Mouse (Mus musculus) fibroblast of lung, adult 2 months (primary cell): Measurements from ENCODE around the gene Atg7.

Experiments
- DNase-seq: peaks from one replicate; pipeline ENCODE4 v3.0.0-alpha.2; 2011; ENCODE audit warnings: low read depth

Atg7 gene

DNA sequence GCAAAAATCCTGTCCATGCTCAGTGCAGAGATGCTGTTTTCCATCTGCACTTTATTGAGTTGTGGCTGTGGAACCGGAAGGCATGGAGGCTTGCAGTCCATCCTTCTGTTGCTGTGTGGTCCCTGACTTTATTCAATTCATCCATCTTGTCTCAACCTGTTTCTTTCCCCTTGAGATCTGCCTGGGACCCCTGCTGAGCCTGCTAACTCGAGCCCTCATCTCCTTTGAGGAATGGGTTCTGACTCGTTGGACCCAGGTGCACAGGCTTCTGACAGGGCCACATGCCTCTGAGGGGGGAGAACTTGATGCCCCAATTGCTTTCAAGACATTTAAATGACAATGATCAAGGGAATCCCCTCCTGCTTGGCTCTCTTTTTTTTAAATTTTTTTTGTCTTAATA lies 143.6 kb downstream of the Atg7 start:
- DNase-seq = no peak

GRCm38 (mm10) chr6:114787606-114788005 lies 144.7 kb downstream of the Atg7 start:
- no peak for DNase-seq

DNA sequence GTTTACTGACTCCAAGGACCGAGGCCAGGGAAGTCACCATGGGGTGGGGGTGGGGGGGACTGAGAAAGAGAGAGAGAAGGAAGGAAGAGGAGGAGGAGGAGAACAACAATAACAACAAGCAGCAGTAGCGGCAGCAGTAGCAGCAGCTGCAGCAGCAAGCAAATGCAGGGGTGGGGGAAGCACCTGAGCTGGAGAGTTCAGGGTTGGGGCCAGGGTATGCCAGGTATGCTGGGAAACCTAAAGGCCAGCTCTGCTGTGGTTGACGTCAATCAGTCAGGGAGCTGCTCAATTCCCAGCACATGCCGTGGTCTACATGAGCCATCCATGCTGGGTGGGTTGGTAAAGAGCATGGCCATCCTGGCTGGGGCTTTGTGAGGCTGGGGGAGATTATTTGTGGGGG lies 145.8 kb downstream of the Atg7 start:
- no peak for DNase-seq

DNA sequence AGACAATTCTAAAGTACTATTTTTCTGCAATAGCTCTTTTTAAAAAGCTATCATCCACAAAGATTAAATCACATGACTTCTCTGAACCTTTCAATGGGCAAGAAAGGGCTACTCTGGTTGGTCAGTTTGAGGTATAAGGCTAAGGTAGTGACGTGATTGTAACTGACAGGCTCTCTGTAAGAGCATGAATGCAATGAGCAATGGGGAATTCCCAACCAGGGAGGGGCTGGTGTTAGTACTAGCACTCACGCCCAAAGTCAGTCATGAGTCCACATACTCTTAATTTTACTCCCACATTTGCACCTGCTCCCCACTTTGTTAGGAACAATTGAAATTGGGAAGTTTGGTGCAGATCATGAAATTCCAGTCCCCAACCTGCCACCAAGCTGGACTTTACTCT lies 147.2 kb downstream of the Atg7 start:
- DNase-seq = no peak

DNA sequence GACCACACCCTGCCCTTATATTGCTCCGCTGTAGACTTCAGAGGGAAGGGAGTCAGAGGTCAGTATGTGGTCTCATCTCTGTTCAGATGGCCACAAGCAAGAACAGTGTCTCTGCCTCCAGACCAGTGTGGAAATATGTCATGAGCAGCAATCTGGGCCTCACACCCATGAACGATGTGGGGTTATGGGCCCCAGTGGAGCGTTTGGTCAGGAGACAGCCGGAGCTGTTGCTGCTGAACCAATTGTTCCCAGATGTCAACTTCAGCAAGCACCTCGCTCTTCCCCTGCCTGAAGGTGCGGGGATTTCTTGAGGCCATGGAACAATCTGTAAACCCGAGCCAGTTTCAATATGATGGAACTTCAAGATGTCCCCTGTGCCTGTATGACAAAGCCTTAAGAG lies 148.0 kb downstream of the Atg7 start:
- no peak for DNase-seq

GRCm38 (mm10) chr6:114791846-114792245 lies 148.9 kb downstream of the Atg7 start:
- no peak for DNase-seq

DNA sequence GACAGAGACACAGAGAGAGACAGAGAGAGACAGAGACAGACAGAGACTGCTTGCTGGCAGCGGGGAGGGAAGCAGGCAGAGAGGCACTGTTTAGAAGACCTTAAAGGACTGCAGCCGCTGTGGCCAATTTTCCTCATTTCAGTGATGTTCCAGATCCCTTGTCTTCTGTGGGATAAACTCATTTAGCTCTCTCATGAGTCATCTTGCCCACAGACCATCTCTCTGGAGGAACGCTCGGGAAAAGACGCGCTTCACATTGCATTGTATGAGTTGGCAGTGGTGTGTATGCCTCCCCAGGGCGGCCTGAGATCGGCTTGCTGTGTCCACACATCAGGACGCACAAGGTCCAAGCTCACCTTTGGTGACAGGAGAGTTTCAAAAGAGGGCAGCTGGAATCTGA lies 151.8 kb downstream of the Atg7 start:
- DNase-seq = no peak

GRCm38 (mm10) chr6:114795706-114796325 lies 152.9 kb downstream of the Atg7 start:
- no peak for DNase-seq

GRCm38 (mm10) chr6:114797901-114798300 lies 155.0 kb downstream of the Atg7 start:
- no peak for DNase-seq

DNA sequence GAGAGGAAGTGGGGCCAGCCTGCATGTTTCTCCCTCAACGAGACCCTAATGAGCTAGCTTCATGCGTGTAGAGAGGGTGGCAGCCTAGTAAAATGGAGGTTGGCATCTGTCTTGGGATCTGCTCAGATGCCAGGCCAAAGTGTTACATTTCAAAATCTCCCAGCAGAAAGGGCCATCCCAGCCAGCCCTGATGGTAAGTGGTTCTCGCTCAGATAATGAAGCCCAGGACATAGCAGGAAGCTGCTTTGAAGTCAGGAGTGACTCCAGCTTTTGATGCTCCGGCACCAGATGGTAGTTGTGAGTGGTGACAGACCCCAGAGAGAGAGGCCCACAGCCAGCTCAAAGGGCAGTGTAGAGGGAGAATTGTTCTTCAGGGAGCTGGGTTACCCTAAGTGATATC lies 155.8 kb downstream of the Atg7 start:
- no peak for DNase-seq

GRCm38 (mm10) chr6:114800291-114800965 lies 157.5 kb downstream of the Atg7 start:
- no peak for DNase-seq

DNA sequence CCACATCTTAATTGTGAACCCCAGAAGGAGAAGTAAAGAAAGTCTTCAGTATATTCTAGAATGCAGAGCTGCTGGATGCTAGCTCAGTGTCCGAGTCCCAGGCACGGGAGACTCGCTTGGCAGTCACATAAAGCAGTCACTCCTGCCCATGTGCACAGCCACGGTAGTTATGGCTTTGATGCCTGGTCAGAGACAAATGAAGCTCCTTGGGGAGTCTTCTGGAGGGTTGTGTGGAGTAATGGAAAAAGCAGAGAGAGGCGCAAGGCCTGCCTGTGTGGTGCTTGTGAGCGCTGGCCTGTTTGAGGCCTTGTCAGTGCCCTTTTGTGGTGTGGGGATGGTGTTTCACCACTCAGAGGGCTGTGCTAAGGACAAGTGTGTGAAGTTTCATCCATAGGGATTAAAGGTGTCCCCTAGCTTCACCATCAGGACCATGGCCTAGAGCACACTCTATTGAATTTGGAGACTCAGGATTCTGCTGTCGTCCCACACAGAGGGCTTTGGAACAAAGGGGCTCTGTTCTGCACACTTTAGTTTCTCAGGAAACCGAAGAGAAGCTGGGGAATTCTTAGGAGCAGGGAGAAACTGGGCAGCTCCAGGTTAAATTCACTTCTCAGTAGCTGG lies 161.1 kb downstream of the Atg7 start:
- no peak for DNase-seq

DNA sequence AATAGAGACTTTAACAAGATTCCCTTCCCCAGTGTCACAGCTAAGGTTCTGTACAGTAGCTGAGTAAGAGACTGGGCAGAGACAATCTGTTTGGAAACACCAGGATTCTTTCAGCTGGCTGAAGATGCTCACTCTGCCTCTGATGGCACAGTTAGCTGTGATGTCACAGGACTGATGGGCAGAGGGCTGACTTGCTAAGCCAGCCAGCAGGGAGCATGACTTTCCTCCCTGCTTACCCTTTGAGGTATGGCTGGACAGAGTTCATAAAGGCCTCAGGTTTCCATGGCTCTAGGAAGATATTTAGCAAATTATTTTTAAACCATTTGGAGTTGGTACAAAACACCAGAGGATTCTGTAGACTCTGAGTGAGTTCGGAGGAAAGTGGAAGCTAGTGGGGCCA lies 162.0 kb downstream of the Atg7 start:
- DNase-seq = no peak

DNA sequence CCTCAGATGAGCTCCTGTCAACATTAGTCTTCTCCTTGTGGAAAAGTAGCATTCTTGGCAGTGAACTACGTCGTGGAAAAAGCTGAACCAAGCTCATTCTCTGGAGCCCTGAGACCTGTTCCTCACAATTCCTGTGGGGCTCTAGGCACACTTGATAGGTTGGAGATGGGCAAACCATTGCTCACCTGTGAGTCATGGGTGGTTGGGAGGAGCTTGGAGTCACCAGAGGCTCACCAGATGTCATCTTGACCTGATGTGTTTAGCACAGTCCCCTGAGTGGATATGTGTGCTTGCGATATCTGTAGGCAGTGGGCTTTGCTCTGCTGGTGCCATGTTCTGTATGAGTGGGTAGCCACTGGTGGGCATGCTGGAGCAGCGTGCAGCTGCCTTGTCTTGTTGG lies 163.0 kb downstream of the Atg7 start:
- no peak for DNase-seq

GRCm38 (mm10) chr6:114807474-114807873 lies 164.6 kb downstream of the Atg7 start:
- no peak for DNase-seq

- DNase-seq = no peak
These were observed 165.9 kb downstream of the Atg7 start for GRCm38 (mm10) chr6:114808654-114809430.

- no peak for DNase-seq
These were observed 166.5 kb downstream of the Atg7 start for GRCm38 (mm10) chr6:114809431-114809811.

GRCm38 (mm10) chr6:114812322-114812721 lies 169.4 kb downstream of the Atg7 start:
- peak; percentile 84 for DNase-seq

GRCm38 (mm10) chr6:114812779-114813178 lies 169.9 kb downstream of the Atg7 start:
- DNase-seq = no peak

DNA sequence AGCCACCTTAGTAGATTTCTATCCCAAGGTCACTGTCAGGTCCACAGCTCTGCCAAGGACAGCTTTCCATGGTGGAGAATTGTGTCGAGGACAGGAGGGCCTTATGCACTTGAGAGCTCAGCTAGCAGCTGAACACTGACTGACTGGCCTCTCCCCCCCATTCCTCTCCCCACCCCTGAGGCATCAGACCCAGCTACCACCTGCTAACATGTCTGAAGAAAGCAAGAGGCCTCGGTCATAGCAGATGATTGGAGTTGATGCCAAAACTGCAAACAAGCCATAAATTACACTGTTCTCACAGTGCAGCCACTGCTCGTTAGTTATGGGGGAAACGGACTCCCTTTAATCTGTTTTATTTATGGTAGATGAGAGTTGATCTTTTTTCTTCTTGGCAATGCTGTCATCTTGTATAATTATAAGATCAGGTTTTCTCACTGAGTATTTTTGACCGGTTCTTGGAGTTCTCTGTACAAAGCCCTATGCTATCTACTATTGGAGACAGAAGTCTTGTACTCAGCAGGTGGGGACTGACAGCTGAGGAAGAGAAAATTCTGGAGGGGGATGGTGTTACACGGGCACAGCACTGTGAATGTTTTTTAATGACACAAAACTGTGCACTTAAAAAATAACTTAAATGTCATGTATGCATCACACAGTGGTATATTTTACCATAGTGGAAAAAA lies 171.4 kb downstream of the Atg7 start:
- no peak for DNase-seq

DNA sequence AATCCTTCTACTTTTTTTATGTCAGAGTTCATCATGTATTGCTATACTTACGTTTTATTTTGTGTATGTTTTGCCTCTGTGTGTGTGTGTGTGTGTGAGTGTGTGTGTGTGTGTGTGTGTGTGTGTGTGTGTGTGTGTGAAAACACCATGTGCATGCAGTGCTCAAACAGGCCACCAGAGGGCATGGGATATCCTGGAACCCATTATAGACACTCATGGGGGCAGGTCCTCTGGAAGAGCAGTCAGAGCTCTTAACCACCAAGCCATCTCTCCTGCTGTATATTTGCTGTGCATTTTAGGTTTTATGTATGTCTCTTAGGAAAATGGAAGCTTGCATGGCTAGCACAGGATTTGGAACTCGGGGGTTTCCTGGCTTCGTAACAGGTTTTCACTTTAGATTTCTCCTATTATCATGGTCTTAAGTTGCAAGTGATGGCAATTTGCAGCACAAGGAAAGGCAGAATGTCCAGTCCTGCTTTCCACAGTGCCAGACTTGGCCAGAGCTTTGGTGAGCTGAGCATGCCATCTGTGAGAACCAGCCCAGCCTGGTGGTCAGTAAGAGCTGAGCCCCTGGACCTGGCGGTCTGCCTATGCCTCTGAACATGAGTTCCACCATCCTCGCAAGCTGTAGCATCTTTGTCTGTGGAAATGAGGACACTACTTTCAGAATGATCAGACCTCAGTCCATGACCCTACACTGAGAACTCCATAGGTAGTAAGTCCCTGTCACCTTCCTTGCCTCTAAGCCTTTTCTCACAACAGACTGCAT lies 172.2 kb downstream of the Atg7 start:
- no peak for DNase-seq

DNA sequence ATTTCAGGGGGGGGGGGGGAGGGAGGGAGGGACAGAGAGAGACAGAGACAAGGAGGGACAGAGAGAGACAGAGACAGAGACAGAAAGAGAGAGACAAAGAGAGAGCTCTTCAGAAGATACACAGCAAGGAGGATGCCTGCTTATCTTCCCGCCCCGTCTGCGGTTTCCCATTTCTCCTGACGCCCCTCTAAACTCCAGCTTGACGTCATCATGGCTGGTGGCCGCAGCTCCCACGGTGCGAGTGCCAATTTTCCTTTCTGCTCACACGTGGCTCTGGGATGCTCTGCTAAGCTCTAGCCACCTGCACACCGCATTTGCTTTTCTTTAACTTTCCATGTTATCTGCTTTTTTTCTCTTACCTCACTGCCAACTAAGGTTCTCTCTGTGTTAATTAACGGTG lies 175.1 kb downstream of the Atg7 start:
- no peak for DNase-seq
